Mouse (Mus musculus): Measurements from ENCODE around the gene Spaca1. TPM values are rescaled to one million over a fixed set of nuclear protein-coding genes. Genes with fewer than 3 reads are reported as not detected.

Gene Spaca1
- polyA plus RNA-seq, 1 experiment = 0.20 TPM

- TF ChIP-seq CTCF (conservative IDR thresholded peaks at IDR 0.05; ENCODE audit: insufficient read depth, insufficient read length, low read depth, low read length) = no peak
- no peak for TF ChIP-seq POLR2A (IDR thresholded peaks at IDR 0.05; ENCODE audit: low read depth, low read length)
- H3K36me3 ChIP-seq (ENCODE audit: control insufficient read depth, insufficient read depth, low read length) = no peaks in the 10 kb centered on the region
- no peak for DNase-seq
These were observed 53.6 kb downstream of the Spaca1 start for GRCm38 (mm10) chr4:33996382-33996781.

DNA sequence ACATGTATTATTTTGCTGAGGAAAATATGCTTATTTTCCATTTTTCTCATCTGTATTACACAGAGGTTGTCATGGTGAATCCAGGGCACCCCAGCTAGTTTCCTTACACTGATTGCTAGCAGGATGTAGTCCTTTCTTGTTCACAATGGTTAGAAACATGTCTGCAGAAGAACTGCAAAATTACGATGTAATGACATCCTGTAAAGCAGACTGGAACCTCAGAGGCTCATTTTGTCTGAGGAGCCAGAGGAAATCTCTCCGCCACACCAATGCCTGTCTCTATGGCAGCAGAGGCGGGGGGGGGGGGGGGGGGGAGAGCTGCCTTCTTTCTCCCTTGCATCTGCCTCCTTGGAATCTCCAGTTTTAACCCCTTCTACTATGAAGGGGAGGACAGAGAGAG is 57.3 kb downstream of the Spaca1 start:
- no peaks in the 10 kb centered on the region for H3K4me1 ChIP-seq (ENCODE audit: control insufficient read depth, insufficient read depth, low read length)
- H3K27me3 ChIP-seq (replicated peaks; ENCODE audit: control insufficient read depth, insufficient read depth, low read length) = no peaks in the 10 kb centered on the region
- H3K36me3 ChIP-seq (ENCODE audit: control insufficient read depth, insufficient read depth, low read length) = no peaks in the 10 kb centered on the region
- H3K4me3 ChIP-seq (ENCODE audit: insufficient read depth, low read depth, low read length) = no peak overlapping the region
- no peak for DNase-seq
- no peak for TF ChIP-seq CTCF (conservative IDR thresholded peaks at IDR 0.05; ENCODE audit: insufficient read depth, insufficient read length, low read depth, low read length)
- no peak for TF ChIP-seq POLR2A (IDR thresholded peaks at IDR 0.05; ENCODE audit: low read depth, low read length)
- no peak overlapping the region for H3K27ac ChIP-seq (ENCODE audit: insufficient read depth, low read depth, low read length)
- WGBS = 45% methylated on average over 3 of the region's 3 CpGs

More at GRCm38 (mm10) chr4:33996382-33996781, 53.6 kb downstream of the Spaca1 start:
- no peaks in the 10 kb centered on the region for H3K4me1 ChIP-seq (ENCODE audit: control insufficient read depth, insufficient read depth, low read length)
- H3K27ac ChIP-seq (ENCODE audit: insufficient read depth, low read depth, low read length) = no peak overlapping the region
- no peak overlapping the region for H3K4me3 ChIP-seq (ENCODE audit: insufficient read depth, low read depth, low read length)
- H3K27me3 ChIP-seq (replicated peaks; ENCODE audit: control insufficient read depth, insufficient read depth, low read length) = no peaks in the 10 kb centered on the region

DNA sequence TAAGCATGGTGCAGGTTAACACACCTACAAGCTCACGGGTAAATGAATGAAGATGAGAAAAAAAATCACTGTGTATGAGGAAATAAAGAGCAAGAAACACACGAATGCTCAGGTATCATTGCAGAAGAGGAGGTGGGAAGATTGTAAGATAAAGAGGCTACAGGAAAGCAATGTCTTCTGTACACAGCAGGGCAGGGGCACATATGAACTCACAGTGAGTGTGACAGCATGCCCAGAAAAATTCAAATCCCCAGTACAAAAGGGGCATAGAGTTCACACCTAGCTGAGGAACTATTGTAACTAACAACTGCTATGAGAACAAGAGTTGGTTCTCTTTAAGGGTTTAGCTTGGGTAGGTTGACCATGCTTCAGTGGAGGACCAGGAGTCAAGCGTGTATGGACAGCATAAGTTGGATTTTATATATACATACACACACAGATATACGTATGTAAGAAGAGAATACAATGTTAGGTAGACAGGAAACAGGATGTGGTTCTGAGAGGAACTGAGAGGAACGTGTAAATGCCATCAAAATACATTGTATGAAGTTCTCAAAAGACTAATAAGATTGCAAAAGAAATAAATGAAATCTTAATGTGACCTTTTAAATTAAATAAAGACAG is 61.4 kb downstream of the Spaca1 start:
- no peak for DNase-seq
- no peaks in the 10 kb centered on the region for H3K36me3 ChIP-seq (ENCODE audit: control insufficient read depth, insufficient read depth, low read length)
- H3K27ac ChIP-seq (ENCODE audit: insufficient read depth, low read depth, low read length) = no peak overlapping the region
- TF ChIP-seq CTCF (conservative IDR thresholded peaks at IDR 0.05; ENCODE audit: insufficient read depth, insufficient read length, low read depth, low read length) = no peak
- no peak for TF ChIP-seq POLR2A (IDR thresholded peaks at IDR 0.05; ENCODE audit: low read depth, low read length)
- H3K27me3 ChIP-seq (replicated peaks; ENCODE audit: control insufficient read depth, insufficient read depth, low read length) = no peaks in the 10 kb centered on the region
- H3K4me3 ChIP-seq (ENCODE audit: insufficient read depth, low read depth, low read length) = no peak overlapping the region
- no peaks in the 10 kb centered on the region for H3K4me1 ChIP-seq (ENCODE audit: control insufficient read depth, insufficient read depth, low read length)
- 72% methylated on average over 5 of the region's 5 CpGs for WGBS

Other genes starting within 250 kb of the Spaca1 start
- 0.14 and 0.15 TPM in 2 replicates for gene Cnr1, start 125.6 kb downstream of the Spaca1 start, polyA plus RNA-seq (2012; rRNA removed)

Measured in kidney, adult 2 months (tissue).